Mouse (Mus musculus): ENCODE results near the gene Sars. TPM values are rescaled to one million over a fixed set of nuclear protein-coding genes. Genes with fewer than 3 reads are reported as not detected.

The Sars gene
- total and polyA plus RNA-seq, 3 experiments, result 373 to 394 (median 377) TPM

GRCm38 (mm10) chr3:108414857-108415830 lies 29.9 kb downstream of the Sars start, which contains the start of gene Celsr2:
Celsr2 (minus strand) TSS chr3:108415552.
- peaks cover 0 to 8% of the 10 kb centered on the region in 2 experiments; a peak in 2 of 4 replicates for H3K4me1 ChIP-seq (ENCODE audit: control insufficient read depth in 1 of 2, insufficient read depth in 2 of 2)
- dilution Hi-C loops (cut with MboI; ENCODE audit: extremely low pct_ligation_motif_present, extremely low pct_unique_long_range_greater_than_20kb, low sequenced_read_pairs), result no loop called here
- in situ Hi-C loops (cut with MboI; ENCODE audit: low pct_ligation_motif_present, low pct_unique_long_range_greater_than_20kb, low sequenced_read_pairs), result loop anchor here (25.0 kb wide), 1 partner anchor 372 kb away; no protein-coding TSS in a partner anchor
- no peak within 1 kb of the TSS for H3K4me3 ChIP-seq (replicated peaks in 1 of 3; ENCODE audit: low read depth in 2 of 3, low read length in 2 of 3, poor library complexity in 1 of 3)
- H3K79me2 ChIP-seq (replicated peaks; ENCODE audit: control insufficient read depth, extremely low read depth, insufficient read depth, poor library complexity, severe bottlenecking), result no peaks in the 10 kb centered on the region
- DNase-seq (ENCODE audit: extremely low read depth), result no peak
- H3K27me3 ChIP-seq (replicated peaks), result peaks cover 12% of the 10 kb centered on the region
- no peak within 1 kb of the TSS for H3K9ac ChIP-seq (ENCODE audit: insufficient read depth, low read depth)
- no peak within 1 kb of the TSS for H3K4me2 ChIP-seq (ENCODE audit: insufficient read depth, low read depth, poor library complexity, severe bottlenecking)
- peaks cover 32% of the 10 kb centered on the region for H3K9me3 ChIP-seq (replicated peaks; ENCODE audit: low read length)
- no peaks in the 10 kb centered on the region for H3K36me3 ChIP-seq (replicated peaks in 1 of 2; ENCODE audit: control insufficient read depth in 1 of 2, insufficient read depth in 1 of 2, low read length in 1 of 2)
- H3K27ac ChIP-seq (ENCODE audit: insufficient read depth, low read depth), result no peak within 1 kb of the TSS
- TF ChIP-seq SMC3 (IDR thresholded peaks at IDR 0.05; ENCODE audit: low read depth, low read length), result no peak
- no peak for TF ChIP-seq MAX (IDR thresholded peaks at IDR 0.05; ENCODE audit: low read length)
- no peak for TF ChIP-seq POLR2AphosphoS2 (IDR thresholded peaks at IDR 0.05; ENCODE audit: low read depth, low read length)
- TF ChIP-seq TBP (conservative IDR thresholded peaks at IDR 0.05; ENCODE audit: low read depth, low read length), result no peak
- TF ChIP-seq MEF2A (IDR thresholded peaks at IDR 0.05; ENCODE audit: borderline replicate concordance, low read depth, low read length), result no peak
- no peak for TF ChIP-seq NRF1 (IDR thresholded peaks at IDR 0.05; ENCODE audit: low read depth, low read length)
- TF ChIP-seq JUN (IDR thresholded peaks at IDR 0.05; ENCODE audit: insufficient read depth, low read depth, low read length), result no peak
- no peak for TF ChIP-seq MAFK (IDR thresholded peaks at IDR 0.05; ENCODE audit: insufficient replicate concordance, low read length)
- no peak for TF ChIP-seq GABPA (IDR thresholded peaks at IDR 0.05; ENCODE audit: insufficient replicate concordance, low read depth, low read length)
- no peak for TF ChIP-seq ZNF384 (IDR thresholded peaks at IDR 0.05; ENCODE audit: low read depth, low read length)
- no peak for TF ChIP-seq NELFE (IDR thresholded peaks at IDR 0.05; ENCODE audit: low read depth, low read length)
- TF ChIP-seq USF2 (conservative IDR thresholded peaks at IDR 0.05; ENCODE audit: low read depth, low read length), result no peak
- no peak for TF ChIP-seq HCFC1 (IDR thresholded peaks at IDR 0.05; ENCODE audit: low read depth, low read length)
- no peak for TF ChIP-seq ELF1 (IDR thresholded peaks at IDR 0.05; ENCODE audit: low read depth, low read length)
- TF ChIP-seq EP300 (IDR thresholded peaks at IDR 0.05; ENCODE audit: low read length), result no peak
- TF ChIP-seq RAD21 (IDR thresholded peaks at IDR 0.05; ENCODE audit: low read depth, low read length), result no peak
- TF ChIP-seq RCOR1 (conservative IDR thresholded peaks at IDR 0.05; ENCODE audit: low read depth, low read length), result no peak
- no peak for TF ChIP-seq PAX5 (IDR thresholded peaks at IDR 0.05; ENCODE audit: low read length)
- TF ChIP-seq ETS1 (conservative IDR thresholded peaks at IDR 0.05; ENCODE audit: low read depth, low read length), result no peak

Data from CH12.LX (cell line).